Mouse (Mus musculus): Measurements from ENCODE around the gene Tifa.

GRCm38 (mm10) chr3:127763076-127763612 lies 26.5 kb upstream of the Tifa start:
- TF ChIP-seq CTCF (IDR thresholded peaks at IDR 0.05; ENCODE audit: extremely low read depth, insufficient read depth, low read length) (peak; percentile 69), POLR2A (IDR thresholded peaks at IDR 0.05; ENCODE audit: extremely low read depth, insufficient read depth, low read length) (no peak)
